Mouse (Mus musculus) myocyte (in vitro differentiated cells): ENCODE measurements at regions not wholly inside any gene's neighbourhood (a gene's known extent, or its start where the extent isn't known, plus 50 kb on each side); places are given as distances from the start of the nearest gene placed in this dataset.

Experiments used
- E2F4 ChIP-seq: IDR thresholded peaks from one replicate; pipeline ENCODE4 v1.6.1; 2011; ENCODE audit warnings: mild to moderate bottlenecking, control low read depth, moderate library complexity; ENCODE audit not compliant: insufficient read depth
- MAX ChIP-seq: IDR thresholded peaks from one replicate; pipeline ENCODE4 v1.6.1; 2011; ENCODE audit warnings: low read depth, mild to moderate bottlenecking, control low read depth
- POLR2A ChIP-seq: IDR thresholded peaks from one replicate; pipeline ENCODE4 v1.6.1; 2011; ENCODE audit warnings: low read depth, mild to moderate bottlenecking, control low read depth, moderate library complexity; ENCODE audit not compliant: insufficient read length
- SRF ChIP-seq: IDR thresholded peaks from one replicate; pipeline ENCODE4 v1.6.1; 2011; ENCODE audit warnings: low read depth; ENCODE audit not compliant: control insufficient read depth, insufficient read length
- TCF12 ChIP-seq: IDR thresholded peaks from one replicate; pipeline ENCODE4 v1.6.1; 2011; ENCODE audit warnings: mild to moderate bottlenecking, control low read depth; ENCODE audit not compliant: poor library complexity, insufficient read depth, severe bottlenecking

GRCm38 (mm10) chr14:61686821-61687341 is 79.6 kb downstream of the Kcnrg start:
- TF ChIP-seq E2F4: no peak
- TF ChIP-seq TCF12: no peak
- TF ChIP-seq SRF: no peak
- no peak for TF ChIP-seq MAX
- TF ChIP-seq POLR2A: no peak
